8 mouse cellular contexts compared by ENCODE assay signal in genomic region chrX:48452231-48452890, GRCm38 (mm10). TPM values are rescaled to one million over a fixed set of nuclear protein-coding genes. Genes with fewer than 3 reads are reported as not detected.
A peak's percentile ranks its signal among the peaks of the same experiment; 100 is the strongest.
DNase-seq lines count a peak whose midpoint lies in the region; ATAC-seq lines count a peak whose summit lies in the region.

No protein-coding gene starts in this region.

- peak; percentile 5 for DNase-seq in embryo, embryonic 9.5 days (ENCODE audit: extremely low spot score)
- DNase-seq in embryo, embryonic 10 days (ENCODE audit: low spot score) = no peak
- DNase-seq in embryonic facial prominence, embryonic 11.5 days (ENCODE audit: low spot score) = no peak
- peak; percentile 41 for DNase-seq in heart, postnatal 4 days
- peak; percentile 8 for DNase-seq in liver, embryonic 13.5 days
- DNase-seq in left cerebral cortex, postnatal 10 days (ENCODE audit: extremely low spot score in 1 of 2, low spot score in 2 of 2) = no peak
- DNase-seq in layer of hippocampus, adult 9-11 months = no peak

- H3K9me3 ChIP-seq in embryonic facial prominence, embryonic 11.5 days (replicated peaks; ENCODE audit: control insufficient read depth, low read length) = no peaks in the 10 kb centered on the region
- no peaks in the 10 kb centered on the region for H3K9me3 ChIP-seq in liver, embryonic 13.5 days (replicated peaks)
- no peaks in the 10 kb centered on the region for H3K9me3 ChIP-seq in stomach, embryonic 14.5 days (ENCODE audit: control insufficient read depth, low read depth, low read length)

- H3K9ac ChIP-seq in embryonic facial prominence, embryonic 11.5 days (replicated peaks; ENCODE audit: low read length) = no peak overlapping the region
- peak overlapping the region; percentile 78 for H3K9ac ChIP-seq in liver, embryonic 13.5 days
- H3K9ac ChIP-seq in stomach, embryonic 14.5 days (replicated peaks; ENCODE audit: low read depth, low read length) = peak overlapping the region; percentile 68; the same call in 1 of the 2 replicates

- intact Hi-C loops in left cerebral cortex, postnatal 10 days (cut with DNase I) = no loop called here

- H3K27ac ChIP-seq in embryonic facial prominence, embryonic 11.5 days (replicated peaks; ENCODE audit: low read depth, low read length) = no peak overlapping the region
- peak overlapping the region; percentile 58; the same call in 1 of the 2 replicates for H3K27ac ChIP-seq in liver, embryonic 13.5 days
- no peak overlapping the region; the same call in 1 of the 2 replicates for H3K27ac ChIP-seq in stomach, embryonic 14.5 days (ENCODE audit: low read length)

- no peaks in the 10 kb centered on the region for H3K4me1 ChIP-seq in embryonic facial prominence, embryonic 11.5 days (ENCODE audit: control insufficient read depth, insufficient read depth, low read length)
- H3K4me1 ChIP-seq in liver, embryonic 13.5 days (replicated peaks) = peaks cover 40% of the 10 kb centered on the region
- no peaks in the 10 kb centered on the region; the same call in 1 of the 2 replicates for H3K4me1 ChIP-seq in stomach, embryonic 14.5 days (ENCODE audit: control insufficient read depth, insufficient read depth, low read length)

- no peaks in the 10 kb centered on the region for H3K36me3 ChIP-seq in embryonic facial prominence, embryonic 11.5 days (replicated peaks; ENCODE audit: control insufficient read depth, insufficient read depth, low read depth, low read length)
- H3K36me3 ChIP-seq in liver, embryonic 13.5 days = no peaks in the 10 kb centered on the region
- H3K36me3 ChIP-seq in stomach, embryonic 14.5 days (ENCODE audit: control insufficient read depth, insufficient read depth, low read length) = no peaks in the 10 kb centered on the region

- ATAC-seq in embryonic facial prominence, embryonic 11.5 days (replicated peaks; ENCODE audit: insufficient number of reproducible peaks, low FRiP score, low TSS enrichment, low read depth) = no peak
- peak; percentile 39; the same call in 1 of the 2 replicates for ATAC-seq in liver, embryonic 13.5 days (ENCODE audit: low read depth)
- ATAC-seq in stomach, embryonic 14.5 days (ENCODE audit: insufficient number of reproducible peaks, insufficient read depth, low FRiP score, low read depth) = no peak

- no peaks in the 10 kb centered on the region; the same call in 1 of the 2 replicates for H3K27me3 ChIP-seq in embryonic facial prominence, embryonic 11.5 days (ENCODE audit: control insufficient read depth, insufficient read depth, low read length)
- H3K27me3 ChIP-seq in liver, embryonic 13.5 days = peaks cover 14% of the 10 kb centered on the region; the same call in 1 of the 2 replicates
- H3K27me3 ChIP-seq in stomach, embryonic 14.5 days (ENCODE audit: control insufficient read depth, insufficient read depth, low read length) = no peaks in the 10 kb centered on the region

- WGBS in embryonic facial prominence, embryonic 11.5 days = 33% methylated on average over 9 of the region's 9 CpGs
- 24% methylated on average over 9 of the region's 9 CpGs for WGBS in liver, embryonic 13.5 days (ENCODE audit: insufficient replicate concordance)
- WGBS in stomach, embryonic 14.5 days = 31% methylated on average over 9 of the region's 9 CpGs

- H3K4me3 ChIP-seq in embryonic facial prominence, embryonic 11.5 days (ENCODE audit: low read depth, low read length) = no peak overlapping the region
- H3K4me3 ChIP-seq in liver, embryonic 13.5 days (replicated peaks) = peak overlapping the region; percentile 69
- peak overlapping the region; percentile 47 for H3K4me3 ChIP-seq in stomach, embryonic 14.5 days (ENCODE audit: low read depth, low read length)

- peak overlapping the region; percentile 39 for H3K4me2 ChIP-seq in embryonic facial prominence, embryonic 11.5 days (ENCODE audit: low read depth, low read length)
- peak overlapping the region; percentile 80 for H3K4me2 ChIP-seq in liver, embryonic 13.5 days
- peak overlapping the region; percentile 49 for H3K4me2 ChIP-seq in stomach, embryonic 14.5 days (replicated peaks; ENCODE audit: low read depth, low read length)

RNA-seq across cellular contexts. Expression of gene Elf4, which starts 10.6 kb away (rescaled TPM):
- 2.9 and 3.2 TPM in 2 replicates for polyA plus RNA-seq in embryonic facial prominence, embryonic 11.5 days (2014; fragmentation: Nextera tagmentation; extraction: Ambion mirVana)
- total RNA-seq in heart, postnatal 4 days (2021) = 10 to 100 TPM; 25.7 to 32.4 TPM
- 1.8 and 2.2 TPM in 2 replicates for polyA plus RNA-seq in liver, embryonic 13.5 days (2015; fragmentation: Nextera tagmentation; extraction: Ambion mirVana)
- 13.5 and 15.2 TPM in 2 replicates for polyA plus RNA-seq in stomach, embryonic 14.5 days (2014; fragmentation: Nextera tagmentation; extraction: Ambion mirVana)
- 1 to 10 TPM in 1 of 2 experiments, under 1 TPM in 1; 0.93 to 1.0 TPM for total RNA-seq in left cerebral cortex, postnatal 10 days (2021)

Comparison
In these comparisons a context has a peak if more than half of its experiments do, and no peak if none do; other contexts are left out.
1. DNase-seq: peak in embryo, embryonic 9.5 days (single experiment), heart, postnatal 4 days (single experiment) and liver, embryonic 13.5 days (single experiment); none in embryo, embryonic 10 days (single experiment), embryonic facial prominence, embryonic 11.5 days (single experiment), left cerebral cortex, postnatal 10 days (0 of 2) and layer of hippocampus, adult 9-11 months (single experiment).
2. Peak in every context shown above with its lines, with median percentiles within 50 percentile points of each other: H3K4me2 ChIP-seq.